Mouse (Mus musculus) lung, postnatal 36 days (tissue): ENCODE results near the gene Lrrc28.

Experiments used
- DNase-seq: peaks from one replicate; pipeline ENCODE4 v3.0.0; 2022; ENCODE audit warnings: mixed read lengths

Lrrc28 gene

DNA sequence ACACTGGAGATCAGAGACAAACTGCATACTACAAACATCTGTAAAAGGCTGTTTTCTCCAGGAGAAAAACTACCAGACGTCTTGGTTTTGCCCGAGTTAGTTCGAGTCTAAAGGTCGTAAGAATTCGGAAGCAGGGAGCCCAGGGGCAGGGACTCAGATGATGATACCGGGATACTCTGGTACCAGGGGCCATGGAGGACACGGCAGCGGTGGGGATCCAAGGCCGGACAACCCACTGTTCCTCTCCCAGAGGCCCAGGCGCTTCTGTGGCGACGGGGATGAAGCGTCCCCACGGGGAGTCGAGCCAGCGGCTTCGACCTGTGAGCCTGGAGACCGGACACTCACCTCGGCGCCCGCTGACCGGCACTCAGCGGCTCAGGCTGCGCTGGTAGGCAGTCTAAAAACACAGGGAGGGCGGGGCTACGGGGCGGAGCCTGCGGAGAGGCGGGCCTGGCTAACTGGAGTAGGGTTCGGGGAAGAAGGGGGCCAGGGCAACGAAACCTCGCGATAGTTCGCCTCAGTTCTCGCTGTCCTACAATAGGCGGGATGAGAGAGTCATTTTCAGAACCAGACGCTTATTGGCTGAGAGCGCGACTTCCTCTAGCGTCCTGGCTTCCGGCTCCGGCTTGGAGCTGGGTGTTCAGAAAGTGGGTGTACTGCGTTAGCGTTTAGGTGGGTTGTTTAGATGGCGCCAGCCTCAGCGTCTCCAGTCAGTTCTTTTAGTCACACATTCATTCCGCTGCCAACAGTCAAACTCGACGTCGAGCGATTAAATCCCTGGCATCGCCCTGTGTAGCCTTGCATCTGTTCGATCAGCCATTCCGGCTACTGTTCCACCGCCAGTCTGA lies at the start of gene Lrrc28:
Gene Lrrc28, minus strand, starts transcription at position 436 of the 848 bp plus-strand sequence.
- DNase-seq, result peak; percentile 100

DNA sequence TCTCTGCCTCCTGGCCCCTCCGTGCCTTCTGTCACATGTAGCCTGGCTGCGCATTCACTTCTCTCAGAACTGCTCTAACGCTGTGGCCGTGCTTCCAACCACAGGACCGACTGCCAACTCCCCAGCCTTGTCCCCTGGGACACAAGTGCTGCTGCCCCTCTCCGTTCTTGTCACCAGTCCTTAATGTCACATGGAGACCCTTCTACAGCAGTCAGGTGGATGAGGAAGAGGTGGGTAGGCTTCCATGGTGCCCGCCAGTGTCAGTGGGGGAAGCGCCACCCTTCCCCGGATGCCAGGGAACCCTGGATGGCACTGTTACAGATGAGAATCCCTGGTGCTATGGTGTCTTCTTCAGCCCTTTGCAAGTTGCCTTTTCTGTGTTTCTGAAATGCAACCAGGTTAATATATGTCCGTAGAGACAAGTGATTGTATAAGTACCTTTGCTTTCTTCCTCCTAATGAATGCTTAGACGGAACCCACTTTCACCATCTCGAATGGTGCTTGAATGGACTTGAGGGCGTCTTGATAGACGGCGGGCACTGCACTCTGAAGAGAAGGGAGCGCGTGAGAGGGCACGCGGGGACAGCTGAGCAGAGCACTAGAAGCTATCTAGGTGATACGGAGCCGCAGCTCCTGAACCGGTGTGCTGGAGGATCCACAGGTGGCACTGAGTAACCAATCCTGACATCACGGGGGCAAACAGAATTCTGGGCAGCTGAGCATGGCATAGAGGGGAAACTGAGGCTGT lies 47.9 kb upstream of the Lrrc28 start:
- peak; percentile 64 for DNase-seq

DNA sequence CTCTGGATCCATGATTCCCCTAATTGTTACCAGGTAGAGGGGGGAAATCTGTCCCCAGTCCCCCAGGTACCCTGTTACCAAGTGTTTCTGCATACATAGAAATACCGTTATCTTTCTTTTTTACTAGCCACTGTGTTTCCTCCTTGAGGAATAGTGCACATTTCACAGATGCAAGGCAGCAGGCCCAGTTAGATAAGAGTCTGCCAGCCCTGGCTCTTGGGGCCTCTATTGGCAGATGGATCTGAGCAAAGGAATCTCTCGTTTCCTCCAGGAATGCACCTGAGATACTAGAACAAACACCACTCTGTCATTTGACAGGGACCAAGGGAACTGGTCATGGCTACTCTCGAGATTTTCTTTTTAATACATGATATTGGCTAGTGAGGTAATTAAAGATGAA lies 47.1 kb upstream of the Lrrc28 start:
- DNase-seq, result peak; percentile 70

DNA sequence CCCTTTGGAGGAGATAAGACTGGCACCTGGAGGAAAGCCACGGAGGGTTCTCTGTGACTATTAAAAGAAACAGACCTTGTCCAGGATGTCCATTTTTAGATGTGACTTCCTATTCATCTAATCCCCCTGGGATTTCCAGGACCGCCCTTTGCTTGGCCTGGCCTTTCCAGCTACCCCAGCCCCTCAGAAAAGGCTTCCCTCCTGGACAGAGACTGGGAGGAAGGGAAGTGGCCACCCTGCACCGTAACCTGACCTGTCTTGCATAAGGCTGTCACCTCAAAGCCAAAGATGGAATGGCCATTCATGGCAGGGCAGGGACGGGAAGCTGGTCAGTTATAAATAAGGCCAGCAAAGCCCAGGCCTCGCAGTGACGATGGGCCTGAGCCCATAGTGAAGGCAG lies 46.0 kb upstream of the Lrrc28 start:
- no peak for DNase-seq

DNA sequence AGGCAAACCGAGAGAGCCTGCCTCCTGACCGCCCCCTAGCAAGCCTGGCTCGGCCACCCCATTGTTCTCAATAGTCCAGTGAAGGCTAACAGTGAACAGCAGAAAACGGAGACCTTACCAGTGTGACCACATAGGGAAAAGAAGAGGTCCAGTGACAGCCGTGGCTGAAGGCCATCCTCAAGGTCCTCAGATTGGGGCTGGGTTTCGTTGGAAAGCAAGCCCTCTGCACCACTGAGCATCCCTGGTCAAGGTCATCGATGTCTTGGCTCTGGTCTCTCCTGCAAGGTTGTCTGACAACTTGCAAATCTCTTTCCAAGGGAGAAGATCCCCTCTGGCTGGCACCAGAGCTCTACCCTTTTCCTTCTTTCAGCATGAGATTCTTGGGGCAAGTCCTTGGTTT lies 44.7 kb upstream of the Lrrc28 start:
- DNase-seq, result no peak

DNA sequence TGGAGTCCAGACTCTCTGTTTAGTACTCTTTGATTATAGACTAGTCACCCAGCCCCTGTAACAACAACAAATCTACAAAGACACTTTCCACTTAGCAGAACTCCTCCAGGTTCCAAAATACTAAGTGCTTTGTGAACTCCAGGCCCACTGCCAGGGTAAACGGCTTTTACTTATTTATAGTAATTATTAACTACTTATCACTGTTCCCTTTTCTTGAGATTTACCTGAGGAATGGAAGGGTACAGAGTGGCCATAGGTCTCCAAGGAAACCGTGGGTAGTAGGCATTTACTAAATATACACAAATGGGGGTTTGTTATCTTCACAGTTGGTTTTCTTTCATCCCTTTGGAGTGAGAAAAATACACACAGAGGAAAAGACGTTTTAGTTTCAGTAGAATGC lies 43.2 kb upstream of the Lrrc28 start:
- peak; percentile 80 for DNase-seq

DNA sequence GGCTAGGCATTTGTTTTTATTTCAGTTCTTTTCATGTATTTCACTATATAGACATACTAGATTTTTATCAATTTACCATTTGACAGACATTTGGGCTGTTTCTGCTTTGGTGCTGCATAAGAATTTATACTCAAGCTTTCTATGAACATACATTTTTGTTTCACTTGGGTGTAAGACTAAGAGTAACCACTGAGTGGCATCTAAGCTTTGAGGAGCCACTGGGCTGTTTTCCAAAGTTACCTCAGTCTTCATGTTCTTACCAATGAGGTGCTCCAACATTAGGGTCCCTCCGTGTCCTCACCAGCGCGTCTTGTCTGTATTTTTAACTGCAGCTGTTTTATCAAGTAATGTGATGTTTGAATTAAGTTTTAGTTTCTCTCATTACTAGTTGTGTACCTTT lies 41.5 kb upstream of the Lrrc28 start:
- DNase-seq, result peak; percentile 50

DNA sequence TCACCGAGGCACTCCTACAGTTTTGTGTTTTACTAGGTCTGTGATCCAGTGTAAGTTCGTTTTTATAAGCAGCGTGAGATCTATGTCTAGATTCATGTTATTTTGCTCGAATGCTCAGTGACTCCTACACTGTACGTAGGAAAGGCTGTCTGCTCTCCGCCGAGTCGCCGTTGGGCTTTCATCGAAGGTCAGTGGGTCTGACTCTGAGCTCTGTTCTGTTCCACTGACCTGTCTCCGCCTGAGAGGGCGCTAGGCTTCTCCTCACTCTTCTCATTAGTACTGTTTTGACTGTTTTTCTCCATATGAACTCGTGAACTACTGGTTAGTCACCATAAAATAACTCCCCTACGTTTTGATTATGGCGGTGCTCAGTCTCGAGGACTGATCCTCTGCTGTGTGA lies 37.9 kb upstream of the Lrrc28 start:
- no peak for DNase-seq

DNA sequence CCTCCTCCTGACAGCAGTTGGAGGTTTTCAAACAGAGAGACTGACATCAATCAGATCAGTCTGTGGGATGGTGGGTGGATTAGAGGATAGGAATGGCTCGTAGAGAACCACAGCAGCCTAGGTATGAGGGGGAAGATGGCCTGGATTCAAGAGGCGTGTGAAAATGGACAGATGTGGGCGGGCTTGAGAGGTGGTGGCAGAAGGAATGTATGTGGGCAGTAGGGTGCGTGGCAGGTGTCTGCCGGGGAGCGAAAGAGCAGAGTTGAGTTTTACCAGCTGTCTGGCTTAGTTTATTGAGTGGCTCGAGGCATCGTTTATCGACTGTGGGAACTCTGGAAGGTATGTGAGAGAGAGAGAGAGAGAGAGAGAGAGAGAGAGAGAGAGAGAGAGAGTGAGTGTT lies 36.0 kb upstream of the Lrrc28 start:
- DNase-seq, result no peak

DNA sequence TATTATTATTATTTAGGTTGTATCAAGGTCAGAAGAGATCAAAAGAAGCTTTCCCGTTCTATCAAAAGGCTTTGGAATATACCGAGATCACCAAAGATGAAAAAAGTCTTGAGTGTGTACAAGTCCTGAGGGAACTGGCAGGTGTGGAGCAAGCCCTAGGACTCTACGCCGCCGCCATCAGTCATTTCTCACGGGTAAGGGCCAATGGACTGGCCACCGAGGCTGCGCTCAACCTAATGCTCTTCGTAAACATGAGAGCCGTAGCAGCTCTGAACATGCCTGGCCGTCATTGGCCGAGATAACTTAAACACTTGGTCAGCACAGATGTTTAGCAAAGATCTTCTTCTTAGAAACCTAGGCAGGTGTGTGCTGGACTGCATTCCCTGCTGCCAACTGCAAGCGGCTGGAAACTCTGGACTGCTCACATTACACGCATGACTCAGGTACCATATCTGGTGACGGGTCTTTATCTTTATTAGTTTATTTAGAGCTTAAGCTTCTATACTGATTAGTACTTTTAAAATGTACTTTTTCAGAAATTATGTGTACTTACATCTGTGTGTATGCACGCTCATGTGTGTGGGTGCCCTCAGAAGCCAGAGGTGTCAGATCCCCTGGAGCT lies 33.9 kb upstream of the Lrrc28 start:
- DNase-seq, result no peak

DNA sequence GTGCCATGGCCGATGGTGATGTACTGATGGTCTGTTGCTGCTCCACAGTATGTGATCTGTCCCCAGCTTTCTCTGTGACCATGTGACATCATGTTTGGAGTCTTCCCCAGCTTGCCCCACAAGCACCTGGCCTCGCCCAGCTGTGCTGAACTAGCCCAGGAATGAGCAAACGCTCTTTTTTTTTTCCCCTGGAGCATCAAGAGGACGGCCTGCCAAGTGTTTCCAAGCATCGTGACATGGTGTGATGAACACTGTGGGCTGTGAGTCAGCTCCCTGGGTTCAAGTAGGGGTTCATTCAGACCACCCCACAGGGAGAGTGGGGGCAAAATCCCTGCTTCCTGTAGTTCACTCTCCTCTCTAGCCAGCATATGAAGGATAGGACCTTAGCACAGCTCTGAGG lies 28.6 kb upstream of the Lrrc28 start:
- DNase-seq, result no peak

DNA sequence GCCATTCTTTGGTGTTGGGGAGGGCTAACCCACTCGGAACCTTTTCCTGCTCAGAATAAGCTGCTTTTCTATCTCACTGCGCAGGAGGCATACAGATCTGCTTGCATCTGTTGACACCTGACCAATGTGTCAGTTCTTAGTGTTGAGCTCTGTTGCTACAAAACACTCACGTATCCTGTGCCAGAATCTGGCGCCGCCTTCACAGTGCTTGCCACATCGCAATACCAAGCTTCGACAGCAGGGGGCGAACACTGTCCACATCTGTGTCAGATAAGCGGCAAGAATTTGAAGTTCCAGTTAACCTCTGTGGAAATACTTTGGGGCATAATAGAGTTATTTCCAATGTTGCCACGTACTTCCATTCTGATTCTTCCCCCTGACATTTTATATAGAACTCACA lies 27.6 kb upstream of the Lrrc28 start:
- DNase-seq, result peak; percentile 97

DNA sequence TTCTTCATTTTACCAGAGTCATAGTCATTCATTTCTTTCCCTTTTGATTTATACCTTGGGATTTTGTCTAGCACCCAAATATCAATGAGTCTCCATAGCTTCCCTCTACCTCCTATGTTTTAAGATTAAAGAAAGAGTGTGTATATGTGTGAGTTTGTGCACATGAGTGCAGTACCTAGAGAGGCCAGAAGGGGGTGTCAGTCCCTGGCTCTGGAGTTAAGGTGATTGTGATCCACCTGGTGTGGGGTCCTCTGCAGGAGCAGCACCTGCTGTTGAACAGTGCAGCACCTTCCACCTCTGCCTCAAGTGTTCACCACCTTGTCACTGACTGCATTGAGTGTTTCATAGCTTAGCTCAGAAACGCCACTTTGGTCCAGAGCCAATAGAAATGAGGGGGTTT lies 25.9 kb upstream of the Lrrc28 start:
- DNase-seq, result no peak

DNA sequence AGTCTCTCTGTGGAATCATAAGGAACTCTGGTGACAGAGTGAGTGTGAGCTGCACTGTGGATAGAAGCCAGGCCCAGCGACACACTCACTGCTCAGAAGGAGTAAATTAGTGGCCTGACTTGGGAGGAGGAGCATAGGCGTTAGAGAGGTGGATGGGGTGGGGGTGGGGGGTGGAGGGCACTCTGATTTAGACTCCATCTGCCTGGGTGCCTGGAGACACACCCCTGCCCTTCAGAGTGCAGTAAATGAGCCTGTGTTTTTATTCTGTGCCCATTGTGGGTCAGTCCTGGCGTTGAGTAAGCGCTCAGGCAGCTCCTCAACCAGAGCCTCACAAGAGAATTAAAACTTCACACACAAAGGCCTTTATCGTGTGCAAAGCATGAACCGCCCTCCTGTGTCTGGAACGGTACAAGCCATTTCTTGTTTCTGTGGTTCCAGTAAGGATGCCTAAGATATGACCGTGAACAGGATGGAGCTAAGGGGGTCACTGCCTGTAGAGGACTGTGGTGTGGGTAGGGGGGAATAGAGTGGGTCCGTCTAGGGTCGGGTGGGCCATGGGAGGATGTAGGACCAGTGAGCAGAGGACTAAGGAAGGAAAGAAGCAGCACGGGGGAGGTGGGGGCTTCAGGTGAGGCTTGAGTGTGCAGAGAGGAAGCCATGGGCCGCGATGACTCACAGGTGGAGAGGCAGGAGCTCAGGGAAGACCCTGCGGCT lies 19.1 kb upstream of the Lrrc28 start:
- DNase-seq, result no peak

DNA sequence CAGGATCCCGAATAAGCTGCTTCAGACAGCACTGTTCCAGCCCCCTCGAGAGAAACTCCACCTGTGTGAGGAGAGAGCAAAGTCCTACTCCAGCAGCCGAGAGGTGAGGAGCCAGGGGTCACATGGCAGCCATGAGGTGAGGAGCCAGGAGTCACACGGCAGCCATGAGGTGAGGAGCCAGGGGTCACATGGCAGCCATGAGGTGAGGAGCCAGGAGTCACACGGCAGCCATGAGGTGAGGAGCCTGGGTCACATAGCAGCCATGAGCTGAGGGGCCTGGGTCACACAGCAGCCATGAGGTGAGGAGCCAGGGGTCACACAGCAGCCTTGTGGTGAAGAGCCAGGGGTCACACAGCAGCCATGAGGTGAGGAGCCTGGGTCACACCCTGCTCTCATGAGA lies 17.4 kb upstream of the Lrrc28 start:
- no peak for DNase-seq

DNA sequence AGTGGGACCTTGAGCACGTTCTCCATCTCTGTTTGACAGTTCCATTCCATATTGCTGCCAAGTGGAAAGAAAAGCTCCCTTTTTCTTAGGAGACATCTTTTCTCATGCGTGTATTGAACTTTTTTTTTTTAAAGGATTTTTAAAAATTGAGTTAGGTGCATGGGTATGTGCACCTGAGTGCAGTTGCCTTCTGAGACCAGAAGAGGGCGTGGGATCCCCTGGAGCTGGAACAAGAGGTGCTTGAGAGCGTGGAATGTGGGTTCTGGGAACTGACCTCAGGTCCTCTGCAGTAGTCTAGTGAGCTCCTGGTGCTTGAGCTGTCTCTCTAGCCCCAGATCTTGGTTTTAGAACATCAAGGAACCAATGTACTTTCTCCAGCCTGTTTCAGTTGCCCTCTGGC lies 13.0 kb upstream of the Lrrc28 start:
- no peak for DNase-seq

DNA sequence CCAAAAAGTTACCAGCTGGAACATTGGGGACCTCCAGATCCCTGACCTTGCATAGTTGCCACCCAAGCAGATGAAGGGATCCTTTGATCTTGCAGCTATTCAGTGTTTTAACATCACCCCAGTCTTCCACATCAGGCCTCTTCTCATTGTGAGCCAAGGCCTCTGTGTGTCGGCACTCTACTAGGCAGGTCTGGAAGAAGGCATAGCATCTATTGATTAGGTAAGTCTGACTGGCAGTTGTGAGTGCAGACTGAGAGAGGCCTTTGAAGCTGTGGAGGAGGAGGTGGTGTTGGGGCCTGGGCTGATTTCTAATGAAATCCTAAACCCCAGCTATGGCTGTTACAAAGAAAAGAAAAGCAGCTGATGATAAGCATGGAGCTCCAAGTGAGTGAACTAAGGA lies 10.1 kb upstream of the Lrrc28 start:
- DNase-seq, result no peak

DNA sequence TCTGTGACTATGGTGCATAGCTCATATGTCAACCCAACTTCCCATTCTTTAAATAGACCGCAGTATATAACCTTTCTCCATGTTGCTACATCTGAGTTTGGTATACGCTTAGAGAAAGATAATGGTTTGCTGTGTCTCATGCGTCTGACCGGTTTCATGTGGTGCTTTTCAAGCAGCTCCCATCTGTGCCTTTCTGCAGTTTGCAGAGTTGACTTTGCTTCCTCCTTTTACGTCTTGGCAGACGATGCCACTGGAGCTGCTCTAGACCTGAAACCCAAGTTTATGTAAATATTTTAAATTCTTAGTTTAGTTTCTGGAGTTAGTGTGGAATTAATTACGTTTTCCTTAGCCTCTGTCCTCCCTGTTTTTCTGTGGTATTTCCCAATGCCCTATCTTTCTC lies 9.6 kb upstream of the Lrrc28 start:
- no peak for DNase-seq

DNA sequence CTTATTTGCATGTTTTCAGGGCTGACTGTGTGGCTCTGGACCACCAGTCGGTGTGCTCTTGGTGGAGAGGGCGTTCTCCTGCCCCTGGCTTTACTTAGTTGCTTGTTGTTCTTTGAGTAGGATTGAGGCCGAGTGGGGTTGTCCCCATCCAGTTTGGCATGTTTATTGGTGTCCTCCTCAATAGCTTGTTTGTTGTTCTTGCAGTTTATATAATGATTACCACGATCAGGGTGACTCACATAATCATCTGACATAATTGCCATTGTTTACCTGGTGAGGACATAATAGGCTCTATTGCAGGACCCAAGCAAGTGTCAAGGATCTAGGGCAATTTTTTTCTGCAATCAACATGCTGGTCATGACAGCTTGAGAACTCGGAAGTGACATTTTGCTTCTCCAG lies 7.1 kb upstream of the Lrrc28 start:
- DNase-seq, result no peak

DNA sequence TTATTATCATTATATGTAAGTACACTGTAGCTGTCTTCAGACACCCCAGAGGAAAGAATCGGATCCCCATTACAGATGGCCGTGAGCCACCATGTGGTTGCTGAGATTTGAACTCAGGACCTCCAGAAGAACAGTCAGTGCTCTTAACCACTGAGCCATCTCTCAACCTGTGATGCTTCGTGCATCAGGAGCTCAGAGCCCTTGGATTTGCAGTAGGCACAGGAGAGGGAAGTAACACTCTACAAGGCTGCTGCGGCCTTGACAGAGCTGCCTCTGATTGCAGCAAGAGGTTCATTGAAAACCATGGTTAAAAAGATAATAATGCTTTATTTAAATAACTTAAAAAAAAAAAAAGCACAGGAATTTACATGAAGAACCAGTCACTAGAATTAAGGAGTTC lies 3.3 kb upstream of the Lrrc28 start:
- no peak for DNase-seq

DNA sequence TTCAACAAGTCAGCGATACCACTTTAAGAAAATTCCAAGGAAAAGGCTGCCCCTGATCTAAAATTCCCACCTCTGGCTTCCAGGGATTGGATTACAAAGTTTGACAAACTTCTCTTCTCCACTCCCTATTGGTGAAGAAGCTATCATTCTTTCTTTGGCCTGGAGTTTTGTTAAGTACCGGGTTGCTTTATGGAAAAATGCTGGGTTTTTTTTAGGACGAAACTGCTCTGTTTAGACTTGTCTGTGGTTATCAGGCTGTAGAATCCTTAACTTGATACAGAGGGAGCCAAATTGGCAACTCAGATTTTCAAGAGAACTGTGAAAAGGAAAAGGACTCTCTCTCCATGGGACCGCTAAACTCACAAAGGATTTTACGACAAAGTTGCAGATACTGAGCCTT lies 2.2 kb upstream of the Lrrc28 start, which contains the start of gene Ttc23:
Gene Ttc23, plus strand, starts transcription at position 134 of the 400 bp plus-strand sequence.
- DNase-seq, result peak; percentile 67

DNA sequence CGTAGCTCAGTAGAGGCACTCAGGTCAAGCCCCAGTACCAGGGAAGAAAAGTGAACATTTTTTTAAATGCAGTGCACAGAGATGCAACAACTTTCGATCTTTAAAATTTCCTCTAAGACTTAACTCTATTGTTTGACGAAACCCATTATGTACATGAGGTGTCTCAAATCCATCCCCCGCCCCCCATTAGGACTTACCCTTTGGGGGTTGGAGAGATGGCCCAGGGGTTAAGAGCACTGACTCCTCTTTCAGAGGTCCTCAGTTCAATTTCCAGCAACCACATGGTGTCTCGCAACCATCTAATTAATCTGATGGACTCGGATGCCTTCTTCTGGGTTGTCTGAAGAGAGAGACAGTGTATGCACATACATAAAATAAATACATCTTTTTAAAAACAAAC lies 1.1 kb upstream of the Lrrc28 start:
- no peak for DNase-seq

DNA sequence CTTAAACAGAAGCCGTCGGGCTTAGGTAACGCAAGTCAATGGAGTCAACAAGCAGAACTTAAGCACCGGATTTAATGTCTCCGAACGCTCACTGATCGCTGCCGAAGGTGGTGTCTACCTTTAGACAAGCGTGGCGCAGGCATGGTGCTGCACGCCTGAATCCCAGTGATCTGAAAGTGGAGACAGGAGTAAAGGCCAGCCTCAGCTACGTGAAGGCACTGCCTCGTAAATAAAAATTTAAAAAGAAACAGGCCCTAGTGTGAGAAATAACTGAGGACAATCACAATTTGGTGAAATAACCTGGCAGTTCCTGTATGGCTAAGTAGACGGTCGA lies 580 bp upstream of the Lrrc28 start:
- DNase-seq, result no peak
